Mouse (Mus musculus) testis, postnatal 10 days (tissue): ENCODE results near the gene Abat.

Experiments used
- DNase-seq: peaks from one replicate; pipeline ENCODE4 v3.0.0; 2021; ENCODE audit warnings: low spot score

Abat gene

GRCm38 (mm10) chr16:8513236-8513906 is at the start of gene Abat:
Abat (plus strand) TSS chr16:8513429.
- DNase-seq = peak; percentile 95

GRCm38 (mm10) chr16:8470132-8470531 is 43.1 kb upstream of the Abat start:
- no peak for DNase-seq

GRCm38 (mm10) chr16:8470603-8471481 is 42.4 kb upstream of the Abat start, which contains the start of gene Mettl22:
Mettl22 (plus strand) TSS chr16:8470788.
- DNase-seq = peak; percentile 93

GRCm38 (mm10) chr16:8487396-8488005 is 25.7 kb upstream of the Abat start:
- DNase-seq = no peak

- DNase-seq = no peak
These were observed 23.9 kb upstream of the Abat start for GRCm38 (mm10) chr16:8489340-8489739.

GRCm38 (mm10) chr16:8491743-8492490 is 21.3 kb upstream of the Abat start:
- no peak for DNase-seq

- peak; percentile 77 for DNase-seq
These were observed 19.0 kb upstream of the Abat start for GRCm38 (mm10) chr16:8494268-8494667.

DNA sequence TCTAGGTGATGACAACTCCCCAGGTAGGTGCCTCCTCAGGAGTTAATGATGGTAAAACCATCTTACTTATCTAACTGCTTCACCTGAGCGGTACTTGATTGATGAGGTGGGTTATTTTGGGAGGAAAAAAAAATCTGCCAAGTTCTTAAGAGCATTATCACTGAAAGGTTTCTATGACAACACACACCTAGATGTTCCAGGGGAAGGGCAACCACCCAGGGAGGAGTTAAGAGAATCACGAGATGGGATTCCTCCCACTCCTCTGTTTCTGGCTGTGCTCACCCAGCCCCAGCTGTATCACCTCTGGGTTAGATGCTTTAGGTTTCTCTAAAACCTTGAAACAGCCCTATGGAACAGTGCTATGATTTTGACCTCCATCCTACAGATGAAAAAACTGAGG is 16.3 kb upstream of the Abat start:
- no peak for DNase-seq

GRCm38 (mm10) chr16:8504271-8504670 is 9.0 kb upstream of the Abat start:
- DNase-seq = no peak

DNA sequence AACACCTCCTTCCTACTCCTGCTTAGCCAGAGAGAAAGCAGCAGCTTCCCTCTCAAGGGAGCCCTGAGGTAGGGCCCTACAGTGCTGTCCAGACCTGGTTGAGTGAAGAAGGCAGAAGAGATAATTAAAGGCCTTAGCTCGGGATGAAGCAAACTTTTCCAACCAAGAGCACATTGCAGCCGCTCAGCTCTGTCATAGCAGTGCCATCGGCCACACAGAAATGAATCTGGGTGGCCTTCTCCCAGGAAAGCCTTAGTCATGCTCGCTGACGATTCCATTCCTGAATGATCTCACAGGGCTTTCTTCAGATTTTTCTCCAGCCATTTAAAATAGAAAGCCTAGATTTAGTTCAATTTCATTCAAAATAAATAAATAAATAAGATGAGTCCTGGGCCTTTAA is 3.3 kb upstream of the Abat start:
- DNase-seq = no peak

GRCm38 (mm10) chr16:8512830-8513229 is 399 bp upstream of the Abat start:
- peak; percentile 38 for DNase-seq

- peak; percentile 74 for DNase-seq
These were observed 951 bp downstream of the Abat start for GRCm38 (mm10) chr16:8514180-8514579.

GRCm38 (mm10) chr16:8520525-8520924 is 7.3 kb downstream of the Abat start:
- no peak for DNase-seq

DNA sequence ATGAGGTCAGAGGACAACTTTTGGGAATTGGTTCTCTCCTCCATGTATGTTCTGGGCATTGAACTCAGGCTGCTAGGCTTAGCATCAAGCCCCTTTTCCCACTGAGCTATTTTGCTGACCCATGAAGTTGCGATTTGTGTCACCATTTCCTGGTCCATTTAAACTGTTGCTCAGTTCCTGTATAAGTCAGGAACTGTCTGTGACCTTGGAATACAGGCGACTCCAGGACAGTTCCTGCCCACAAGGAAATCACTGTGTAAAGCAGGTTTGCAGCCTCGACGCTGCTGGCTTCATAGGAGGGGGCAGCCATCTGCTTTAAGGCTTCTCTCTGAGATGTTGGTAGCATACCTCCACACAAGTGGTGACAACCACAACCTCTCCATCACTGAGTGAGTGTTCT is 8.1 kb downstream of the Abat start:
- no peak for DNase-seq

GRCm38 (mm10) chr16:8523480-8524144 is 10.4 kb downstream of the Abat start:
- peak; percentile 88 for DNase-seq

- no peak for DNase-seq
These were observed 11.1 kb downstream of the Abat start for GRCm38 (mm10) chr16:8524163-8524847.

DNA sequence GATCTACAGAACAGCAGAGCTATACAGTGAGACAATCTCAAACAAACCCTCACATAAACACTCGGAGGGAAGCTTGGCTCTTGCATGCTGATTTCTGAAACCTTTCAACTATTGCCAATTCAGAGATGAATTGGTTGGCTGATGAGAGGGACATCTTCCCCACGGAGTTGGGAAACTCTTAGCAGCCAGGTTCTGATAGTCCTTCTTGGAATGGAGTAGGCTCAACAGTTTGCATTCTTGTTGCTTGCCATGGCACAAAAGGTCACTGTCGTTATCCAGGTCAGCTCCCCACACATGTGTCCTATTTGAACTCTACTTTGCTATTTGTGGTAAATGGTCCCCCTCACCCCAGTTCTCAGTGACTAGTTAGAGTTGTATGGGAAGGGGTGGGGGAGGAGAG is 12.1 kb downstream of the Abat start:
- no peak for DNase-seq

DNA sequence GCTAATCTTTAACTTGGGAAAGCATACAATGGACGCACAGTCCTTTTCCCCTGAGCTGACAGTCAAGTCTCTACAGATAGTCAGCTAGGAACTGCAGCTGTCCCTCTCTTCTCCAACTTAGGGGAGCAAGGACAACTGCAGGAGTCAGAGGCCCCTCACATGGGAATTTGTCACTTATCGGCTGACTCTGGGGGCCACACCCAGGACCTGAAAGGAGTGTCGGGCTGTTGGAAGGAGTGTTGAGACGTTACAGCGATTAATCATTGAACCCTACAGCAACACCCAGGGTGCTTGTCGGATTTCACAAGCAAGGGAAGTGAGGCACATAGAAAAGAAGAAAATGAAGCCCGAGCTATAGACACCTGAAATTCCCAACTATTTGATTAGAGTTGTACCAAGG is 12.6 kb downstream of the Abat start:
- no peak for DNase-seq

DNA sequence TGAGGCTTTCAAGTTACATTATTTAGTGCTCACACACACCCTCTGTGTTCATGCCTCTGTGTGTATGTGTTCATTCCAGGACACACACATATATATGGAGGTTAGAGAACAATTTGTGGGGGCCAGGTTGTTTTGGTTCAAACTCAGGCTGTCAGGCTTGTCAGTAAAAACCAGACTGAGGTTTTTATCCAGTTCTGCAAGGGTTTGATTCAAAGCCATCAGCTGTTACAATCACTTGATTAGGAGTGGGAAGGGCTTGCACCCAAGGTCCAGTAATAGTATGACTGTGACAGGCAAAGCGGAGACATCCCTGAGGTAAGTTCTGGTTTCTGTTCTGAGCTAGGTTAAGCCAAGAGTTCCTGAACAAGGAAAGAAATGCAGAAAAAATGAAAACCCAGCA is 16.2 kb downstream of the Abat start:
- no peak for DNase-seq

DNA sequence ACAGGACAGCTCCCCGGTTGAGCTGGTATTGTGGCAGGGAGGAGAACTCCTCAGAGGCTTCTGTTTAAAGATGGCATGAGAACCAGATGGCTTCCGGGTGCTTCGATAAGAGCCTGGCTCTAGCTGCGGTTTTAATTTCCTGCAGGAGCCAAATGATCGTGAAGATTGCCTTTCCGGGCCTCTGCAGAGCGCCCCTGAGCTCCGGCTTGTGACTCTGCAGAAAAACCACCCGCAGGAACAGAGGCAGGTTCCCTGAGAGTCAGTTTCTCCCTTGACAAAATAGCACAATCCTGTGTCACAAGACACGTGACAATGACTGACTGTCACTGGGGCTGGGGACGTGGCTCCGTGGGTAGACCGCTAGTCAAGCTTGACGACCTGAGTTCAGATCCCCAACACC is 16.8 kb downstream of the Abat start:
- no peak for DNase-seq

DNA sequence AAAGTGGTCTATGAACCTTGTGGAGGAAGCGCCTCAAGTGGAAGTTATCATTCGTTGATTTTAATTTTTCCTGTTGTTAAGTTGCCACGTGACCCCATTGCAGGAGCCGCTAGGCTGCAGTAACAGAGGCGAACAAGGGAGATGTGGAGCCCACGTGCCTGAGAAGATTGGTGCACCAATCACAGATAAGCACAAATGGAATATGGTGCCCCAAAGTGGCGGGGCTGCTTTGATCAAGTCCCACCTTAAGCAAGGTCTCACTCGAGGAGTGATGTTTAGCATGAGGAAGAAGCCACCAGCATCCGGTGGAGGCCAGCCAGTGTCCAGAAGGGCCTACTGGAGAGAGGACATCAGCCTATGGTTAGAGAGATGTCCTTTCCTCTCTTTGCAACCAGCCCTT is 19.2 kb downstream of the Abat start:
- DNase-seq = no peak
